Comparison of ENCODE assay signal across 31 mouse cellular contexts in genomic region chr5:38886623-38887275, GRCm38 (mm10). TPM values are rescaled to one million over a fixed set of nuclear protein-coding genes. Genes with fewer than 3 reads are reported as not detected.
DNase-seq lines count a peak whose midpoint lies in the region; ATAC-seq lines count a peak whose summit lies in the region.
"Had no signal": no experiment of that assay in that cellular context is flagged by ENCODE, and none has a peak within 500 bp of the region (broad histone marks: within the 10 kb centered on the region; RNA-seq: fewer than 3 reads in every experiment).

No protein-coding gene starts in this region.

- no peaks in the 10 kb centered on the region for H3K36me3 ChIP-seq in heart, embryonic 11.5 days (ENCODE audit: control insufficient read depth, insufficient read depth, low read length)
- H3K36me3 ChIP-seq: embryonic facial prominence, embryonic 13.5 days; heart, embryonic 15.5 days; kidney, embryonic 15.5 days; liver, embryonic 12.5 days; midbrain, embryonic 12.5 days; neural tube, embryonic 12.5 days had no signal

- no peaks in the 10 kb centered on the region for H3K27me3 ChIP-seq in heart, embryonic 11.5 days (ENCODE audit: control insufficient read depth, insufficient read depth, low read length)
- H3K27me3 ChIP-seq: embryonic facial prominence, embryonic 13.5 days; heart, embryonic 15.5 days; kidney, embryonic 15.5 days; liver, embryonic 12.5 days; midbrain, embryonic 12.5 days; neural tube, embryonic 12.5 days had no signal

- no peaks in the 10 kb centered on the region for H3K4me1 ChIP-seq in heart, embryonic 11.5 days (ENCODE audit: control insufficient read depth, insufficient read depth, low read length)
- H3K4me1 ChIP-seq: heart, embryonic 15.5 days; liver, embryonic 12.5 days; midbrain, embryonic 12.5 days; neural tube, embryonic 12.5 days had no signal

- no peak overlapping the region for H3K9ac ChIP-seq in heart, embryonic 11.5 days (ENCODE audit: low read depth, low read length)
- H3K9ac ChIP-seq: embryonic facial prominence, embryonic 13.5 days; heart, embryonic 15.5 days; kidney, embryonic 15.5 days; liver, embryonic 12.5 days; liver, postnatal 0 days; midbrain, embryonic 12.5 days; neural tube, embryonic 12.5 days had no signal

- WGBS in heart, embryonic 11.5 days (ENCODE audit: insufficient replicate concordance) = 79% methylated on average over 2 of the region's 2 CpGs

- no peaks in the 10 kb centered on the region for H3K9me3 ChIP-seq in heart, embryonic 11.5 days (replicated peaks; ENCODE audit: control insufficient read depth, low read length)
- H3K9me3 ChIP-seq: embryonic facial prominence, embryonic 13.5 days; heart, embryonic 15.5 days; kidney, embryonic 15.5 days; liver, embryonic 12.5 days; midbrain, embryonic 12.5 days; neural tube, embryonic 12.5 days had no signal

- ATAC-seq in heart, embryonic 11.5 days (replicated peaks; ENCODE audit: insufficient number of reproducible peaks, low FRiP score, low TSS enrichment) = no peak
- ATAC-seq: activated CD4-positive, CD25-positive, alpha-beta regulatory T cell, adult 4 months; hindbrain, embryonic 16.5 days; liver, embryonic 12.5 days; liver, postnatal 0 days had no signal

- H3K4me2 ChIP-seq in heart, embryonic 11.5 days = no peak overlapping the region
- H3K4me2 ChIP-seq: embryonic facial prominence, embryonic 13.5 days; heart, embryonic 15.5 days; kidney, embryonic 15.5 days; liver, embryonic 12.5 days; midbrain, embryonic 12.5 days; neural tube, embryonic 12.5 days had no signal

- H3K4me3 ChIP-seq in heart, embryonic 11.5 days (ENCODE audit: low read depth, low read length) = no peak overlapping the region
- H3K4me3 ChIP-seq: embryonic facial prominence, embryonic 13.5 days; heart, embryonic 15.5 days; kidney, embryonic 15.5 days; layer of hippocampus, adult 2 months; left cerebral cortex, adult 2 months; liver, embryonic 12.5 days; midbrain, embryonic 12.5 days; myocyte; neural tube, embryonic 12.5 days had no signal

- no peak overlapping the region for H3K27ac ChIP-seq in heart, embryonic 11.5 days (ENCODE audit: low read depth, low read length)
- H3K27ac ChIP-seq: embryonic facial prominence, embryonic 13.5 days; heart, embryonic 15.5 days; kidney, embryonic 15.5 days; layer of hippocampus, adult 2 months; left cerebral cortex, adult 2 months; liver, embryonic 12.5 days; midbrain, embryonic 12.5 days; neural tube, embryonic 12.5 days had no signal

- DNase-seq in cerebellum, postnatal 10 days = peak; percentile 68 to 72
- DNase-seq in cerebellum, adult 9-11 months = no peak
- DNase-seq in heart, adult 11 months = peak; percentile 65
- peak; percentile 40 for DNase-seq in brain, embryonic 18.5 days (ENCODE audit: low read depth, low spot score)
- DNase-seq in testis, postnatal 10 days (ENCODE audit: low spot score) = no peak
- DNase-seq: adrenal gland, adult 2 months; adrenal gland, postnatal 36 days; B cell, adult 2 months; gastrocnemius, postnatal 10 days; kidney, adult 18-20 months; kidney, postnatal 36 days; liver, postnatal 0 days; lung, postnatal 36 days; right cerebral cortex, adult 18-20 months; spleen, adult 18-20 months; thymus, adult 18-20 months; thymus, postnatal 25 days had no signal

RNA-seq across cellular contexts. Expression of gene Clnk, which starts 10.1 kb away (rescaled TPM):
- polyA plus RNA-seq in heart, embryonic 11.5 days (2014; fragmentation: Nextera tagmentation; extraction: Ambion mirVana) = not detected in 2 replicates
- polyA plus RNA-seq: activated CD4-positive, CD25-positive, alpha-beta regulatory T cell, adult 4 months; adrenal gland, adult 2 months; embryonic facial prominence, embryonic 13.5 days; gonadal fat pad, adult 2 months; heart, embryonic 15.5 days; kidney, embryonic 15.5 days; liver, embryonic 12.5 days; lung, embryonic 16.5 days; myocyte; neural tube, embryonic 12.5 days had no signal

Comparison
In these comparisons a context has a peak if more than half of its experiments do, and no peak if none do; other contexts are left out.
1. DNase-seq: peak in cerebellum, postnatal 10 days (2 of 2), heart, adult 11 months (single experiment) and brain, embryonic 18.5 days (single experiment); none in cerebellum, adult 9-11 months (single experiment) and testis, postnatal 10 days (single experiment).